Mouse (Mus musculus) heart, embryonic 16.5 days (tissue): ENCODE data around the gene Kcnj8. TPM values are rescaled to one million over a fixed set of nuclear protein-coding genes. Genes with fewer than 3 reads are reported as not detected.

Experiments
- ATAC-seq: fragments of 200-750 bp; cut with Nextera tagmentation; replicated peaks from 2 replicates; pipeline ENCODE4 v1.8.0; 2017; ENCODE audit warnings: moderate number of reproducible peaks; ENCODE audit not compliant: insufficient read depth, low FRiP score; ENCODE audit errors: extremely low read depth
- H3K27ac ChIP-seq: fragments of 300-500 bp; sonication (generic); 2 replicates; pipeline ENCODE4 v1.5.1; 2014; ENCODE audit warnings: mild to moderate bottlenecking, low read length, control low read depth, moderate library complexity
- H3K27me3 ChIP-seq: fragments of 300-500 bp; sonication (generic); 2 replicates; pipeline ENCODE4 v1.6.1; 2014; ENCODE audit warnings: low read length, mixed read lengths; ENCODE audit not compliant: control insufficient read depth, insufficient read depth
- H3K36me3 ChIP-seq: fragments of 300-500 bp; sonication (generic); 2 replicates; pipeline ENCODE4 v1.6.1; 2014; ENCODE audit not compliant: control insufficient read depth, insufficient read depth
- H3K4me1 ChIP-seq: fragments of 300-500 bp; sonication (generic); 2 replicates; pipeline ENCODE4 v1.6.1; 2014; ENCODE audit warnings: low read length, mixed read lengths; ENCODE audit not compliant: control insufficient read depth, insufficient read depth
- H3K4me2 ChIP-seq: fragments of 300-500 bp; sonication (generic); 2 replicates; pipeline ENCODE4 v1.6.1; 2014; ENCODE audit warnings: low read depth, mild to moderate bottlenecking, control low read depth, low read length
- H3K4me3 ChIP-seq: fragments of 300-500 bp; sonication (generic); 2 replicates; pipeline ENCODE4 v1.5.1; 2014; ENCODE audit warnings: mild to moderate bottlenecking, control low read depth, low read length
- H3K9ac ChIP-seq: fragments of 300-500 bp; sonication (generic); 2 replicates; pipeline ENCODE4 v1.6.1; 2014; ENCODE audit warnings: low read length, control low read depth
- H3K9me3 ChIP-seq: fragments of 300-500 bp; sonication (generic); replicated peaks from 2 replicates; pipeline ENCODE4 v1.6.1; 2016; ENCODE audit warnings: low read length; ENCODE audit not compliant: control insufficient read depth
- WGBS: fragments of 180-500 bp; shearing (Covaris S2); extraction: QIAGEN DNeasy Blood & Tissue Kit; methylation state at CpG from one replicate; pipeline ENCODE4 v1.1.7; 2014; 5-methylcytosine and 5-hydroxymethylcytosine counted together
- polyA plus RNA-seq: library from polyadenylated mRNA; unstranded; fragments of >200 nt; fragmentation: Nextera tagmentation; extraction: Ambion mirVana; gene quantifications from 2 replicates; pipeline ENCODE4 v1.2.1, GENCODE M21; 2015

Kcnj8 gene
- polyA plus RNA-seq, 1 experiment from 2014 or later = 20.9 TPM

GRCm38 (mm10) chr6:142558076-142558475 is 13.3 kb downstream of the Kcnj8 start:
- Histone ChIP-seq H3K9ac (no peak overlapping the region), H3K4me2 (no peak overlapping the region), H3K36me3 (no peaks in the 10 kb centered on the region), H3K27ac (no peak overlapping the region), H3K4me3 (no peak overlapping the region), H3K27me3 (no peaks in the 10 kb centered on the region), H3K4me1 (peaks cover 3% of the 10 kb centered on the region; the same call in 1 of the 2 replicates), H3K9me3 (no peaks in the 10 kb centered on the region)
- ATAC-seq = no peak
- WGBS = 77% methylated on average over 10 of the region's 10 CpGs

GRCm38 (mm10) chr6:142555988-142556387 is 15.4 kb downstream of the Kcnj8 start:
- Histone ChIP-seq H3K9ac (no peak overlapping the region), H3K27me3 (no peaks in the 10 kb centered on the region), H3K4me1 (peaks cover 5% of the 10 kb centered on the region), H3K9me3 (no peaks in the 10 kb centered on the region), H3K36me3 (no peaks in the 10 kb centered on the region), H3K27ac (no peak overlapping the region), H3K4me2 (no peak overlapping the region), H3K4me3 (no peak overlapping the region)
- WGBS = 60% methylated on average over 1 of the region's 1 CpGs
- ATAC-seq = no peak

DNA sequence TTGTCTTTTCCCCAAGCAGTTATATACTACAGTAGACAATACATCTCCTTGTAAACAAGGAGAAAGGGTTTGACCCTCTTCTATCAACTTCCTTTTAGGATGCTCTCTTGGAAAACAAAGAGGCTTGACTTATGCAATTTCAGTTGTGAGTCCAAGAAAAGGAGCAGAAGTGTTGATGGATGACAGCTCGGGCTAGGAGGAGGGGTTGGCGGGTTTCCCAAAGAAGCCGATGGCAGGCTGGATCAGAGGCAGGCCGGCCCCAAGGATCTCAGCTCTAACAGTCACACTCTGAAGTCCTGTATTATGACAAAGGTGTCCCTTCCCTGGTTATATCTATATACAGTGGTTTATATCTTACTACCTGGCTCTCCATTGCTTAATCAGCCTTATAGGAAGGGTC is 19.9 kb downstream of the Kcnj8 start:
- Histone ChIP-seq H3K9me3 (no peaks in the 10 kb centered on the region), H3K4me3 (no peak overlapping the region), H3K9ac (no peak overlapping the region), H3K4me2 (no peak overlapping the region), H3K27ac (peak overlapping the region; percentile 2; the same call in 1 of the 2 replicates), H3K27me3 (no peaks in the 10 kb centered on the region), H3K4me1 (peaks cover 5% of the 10 kb centered on the region; the same call in 1 of the 2 replicates), H3K36me3 (no peaks in the 10 kb centered on the region)
- ATAC-seq = no peak
- WGBS = 41% methylated on average over 4 of the region's 4 CpGs

- WGBS = 54% methylated on average over 4 of the region's 4 CpGs
- no peak for ATAC-seq
- Histone ChIP-seq H3K36me3 (no peaks in the 10 kb centered on the region), H3K9ac (no peak overlapping the region), H3K9me3 (no peaks in the 10 kb centered on the region), H3K27me3 (no peaks in the 10 kb centered on the region), H3K4me1 (peaks cover 5% of the 10 kb centered on the region; the same call in 1 of the 2 replicates), H3K27ac (no peak overlapping the region), H3K4me3 (no peak overlapping the region), H3K4me2 (no peak overlapping the region)
These were observed 20.5 kb downstream of the Kcnj8 start for GRCm38 (mm10) chr6:142550871-142551270.

DNA sequence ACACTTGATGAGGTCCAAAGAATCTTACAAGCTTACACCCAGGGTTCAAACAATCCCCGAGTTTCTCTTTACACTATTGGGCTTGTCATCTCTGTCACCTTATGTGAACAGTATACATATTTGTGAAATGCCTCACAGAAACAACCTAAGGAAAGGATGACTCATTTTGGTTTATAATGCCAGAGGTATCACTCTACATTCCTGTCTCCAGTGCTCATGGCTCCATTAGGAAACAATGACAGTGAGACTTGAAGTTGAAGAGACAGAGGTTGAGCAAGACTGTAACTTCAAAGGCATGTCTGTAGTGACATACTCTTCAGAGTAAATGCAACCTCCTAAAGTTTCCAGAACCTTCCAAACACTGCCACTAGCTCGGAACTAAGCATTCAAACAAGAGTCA is 23.0 kb downstream of the Kcnj8 start:
- no peak for ATAC-seq
- WGBS = 73% methylated on average over 2 of the region's 2 CpGs
- Histone ChIP-seq H3K27ac (no peak overlapping the region), H3K4me2 (no peak overlapping the region), H3K9ac (no peak overlapping the region), H3K4me3 (no peak overlapping the region), H3K27me3 (no peaks in the 10 kb centered on the region), H3K36me3 (no peaks in the 10 kb centered on the region), H3K9me3 (no peaks in the 10 kb centered on the region), H3K4me1 (peaks cover 5% of the 10 kb centered on the region; the same call in 1 of the 2 replicates)

DNA sequence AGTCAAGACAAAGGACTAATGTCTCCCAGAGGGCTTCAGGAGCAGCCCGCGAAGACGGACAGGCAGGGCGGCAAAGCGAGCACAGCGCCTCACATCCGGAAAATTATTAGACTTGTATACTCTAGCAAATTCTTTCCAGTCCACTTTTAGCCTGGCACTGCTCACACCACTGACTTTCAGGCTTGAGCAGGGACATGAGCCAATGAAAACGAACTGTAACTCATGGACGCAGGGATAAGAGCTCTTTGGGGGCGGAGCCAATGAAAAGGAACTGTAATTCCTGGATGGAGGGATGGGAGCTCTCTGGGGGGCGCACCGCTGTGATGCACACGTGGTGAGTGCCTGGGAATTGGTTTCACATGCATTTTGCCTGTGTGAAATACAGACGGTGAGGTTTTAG is 26.3 kb downstream of the Kcnj8 start:
- 47% methylated on average over 14 of the region's 14 CpGs for WGBS
- Histone ChIP-seq H3K4me2 (peak overlapping the region; percentile 5), H3K9me3 (no peaks in the 10 kb centered on the region), H3K9ac (no peak overlapping the region), H3K36me3 (no peaks in the 10 kb centered on the region), H3K4me1 (no peaks in the 10 kb centered on the region), H3K27me3 (no peaks in the 10 kb centered on the region), H3K4me3 (peak overlapping the region; percentile 0; the same call in 1 of the 2 replicates), H3K27ac (0 out of 2 replicates have a peak overlapping the region, but pooled peaks have one; percentile 2)
- peak; percentile 80; the same call in 1 of the 2 replicates for ATAC-seq

DNA sequence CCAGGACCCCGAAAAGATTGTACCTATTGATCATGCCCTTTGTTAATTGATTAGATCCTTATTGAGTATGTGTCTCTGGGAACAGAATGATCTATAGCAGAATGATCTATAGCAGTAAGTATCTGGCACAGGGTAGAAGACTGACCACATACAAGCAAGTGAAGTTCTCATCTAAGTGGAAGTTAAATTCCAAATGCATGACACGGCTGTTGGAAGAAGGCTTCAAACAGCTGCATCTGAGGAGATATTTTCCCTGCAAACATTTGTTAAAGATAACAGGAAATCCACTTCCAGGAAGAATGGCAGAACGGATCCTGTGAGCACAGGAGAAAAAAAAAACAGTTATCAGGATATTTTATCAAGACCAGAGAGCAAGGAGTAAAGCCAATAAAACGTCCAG is 27.8 kb downstream of the Kcnj8 start:
- H3K36me3 ChIP-seq = no peaks in the 10 kb centered on the region
- H3K27me3 ChIP-seq = no peaks in the 10 kb centered on the region
- 57% methylated on average over 4 of the region's 4 CpGs for WGBS
- H3K27ac ChIP-seq = no peak overlapping the region
- no peak overlapping the region for H3K4me2 ChIP-seq
- H3K4me3 ChIP-seq = no peak overlapping the region
- ATAC-seq = no peak
- H3K4me1 ChIP-seq = no peaks in the 10 kb centered on the region
- no peaks in the 10 kb centered on the region for H3K9me3 ChIP-seq
- H3K9ac ChIP-seq = no peak overlapping the region

DNA sequence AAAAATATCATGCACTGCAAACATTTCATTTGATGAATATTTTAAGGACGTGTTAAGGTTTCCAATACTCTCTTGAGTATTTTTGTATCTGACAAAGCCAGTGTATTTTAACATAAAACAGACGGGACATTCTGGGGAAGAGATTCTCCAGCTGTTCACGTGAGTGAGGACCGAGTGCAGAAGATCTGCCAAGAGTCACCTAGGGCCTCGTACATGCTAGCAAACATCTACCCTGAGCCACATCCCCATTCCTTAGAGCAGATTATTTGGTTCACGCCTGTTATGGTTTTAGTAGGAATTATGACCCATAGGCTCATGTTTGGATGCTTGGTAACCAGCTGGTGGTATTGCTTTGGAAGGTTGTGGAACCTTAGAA is 28.6 kb downstream of the Kcnj8 start:
- WGBS = 69% methylated on average over 6 of the region's 6 CpGs
- H3K27me3 ChIP-seq = no peaks in the 10 kb centered on the region
- no peaks in the 10 kb centered on the region for H3K9me3 ChIP-seq

DNA sequence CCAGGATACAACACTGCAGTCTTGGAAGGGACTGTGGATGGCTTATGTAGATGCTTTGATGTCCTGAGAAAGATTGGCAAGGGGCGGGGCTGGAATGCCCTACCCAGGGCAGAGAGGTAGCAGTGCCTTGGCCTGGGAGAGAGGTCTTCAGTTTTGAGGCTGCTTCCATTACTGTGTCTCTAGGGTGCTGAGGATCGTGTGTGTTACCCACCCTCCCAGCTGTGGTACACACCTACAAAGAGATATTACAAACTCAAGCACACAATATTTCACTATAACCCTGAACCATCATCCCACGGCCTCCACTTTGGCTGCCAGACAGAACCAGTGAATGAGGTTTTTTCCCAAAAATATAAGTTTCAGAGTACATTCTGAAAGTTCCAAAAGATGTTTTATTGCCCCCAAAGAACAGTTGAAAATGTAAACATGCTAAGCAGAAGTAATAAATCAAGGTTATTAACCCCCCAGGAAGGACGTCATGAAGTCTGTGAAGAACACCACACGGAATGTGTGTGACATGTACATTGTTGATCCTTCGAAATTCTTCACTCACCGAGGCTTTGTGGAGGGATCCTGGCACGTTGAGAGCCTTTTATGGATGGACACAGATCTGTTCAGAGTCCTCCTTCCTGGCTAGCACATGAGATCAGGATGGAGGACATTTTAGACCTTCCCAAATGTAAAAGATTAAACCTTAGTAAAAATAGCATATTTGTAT is 29.2 kb downstream of the Kcnj8 start:
- H3K4me2 ChIP-seq = no peak overlapping the region
- no peaks in the 10 kb centered on the region for H3K36me3 ChIP-seq
- no peaks in the 10 kb centered on the region for H3K9me3 ChIP-seq
- no peak overlapping the region for H3K4me3 ChIP-seq
- H3K27me3 ChIP-seq = no peaks in the 10 kb centered on the region
- H3K27ac ChIP-seq = no peak overlapping the region
- 77% methylated on average over 8 of the region's 8 CpGs for WGBS
- no peak overlapping the region for H3K9ac ChIP-seq
- H3K4me1 ChIP-seq = no peaks in the 10 kb centered on the region
- ATAC-seq = no peak

More for the DNA sequence above, 28.6 kb downstream of the Kcnj8 start:
- Histone ChIP-seq H3K4me2 (no peak overlapping the region), H3K27ac (no peak overlapping the region), H3K4me1 (no peaks in the 10 kb centered on the region), H3K9ac (no peak overlapping the region), H3K36me3 (no peaks in the 10 kb centered on the region), H3K4me3 (no peak overlapping the region)
- no peak for ATAC-seq
